Comparison of ENCODE assay signal across 8 mouse cellular contexts in genomic region chr1:128614653-128615458, GRCm38 (mm10). TPM values are rescaled to one million over a fixed set of nuclear protein-coding genes. Genes with fewer than 3 reads are reported as not detected.
A peak's percentile ranks its signal among the peaks of the same experiment; 100 is the strongest.
DNase-seq lines count a peak whose midpoint lies in the region; ATAC-seq and TF ChIP-seq lines count a peak whose summit lies in the region.

No protein-coding gene starts in this region.

- WGBS in heart, embryonic 16.5 days: 57% methylated on average over 7 of the region's 7 CpGs
- 43% methylated on average over 7 of the region's 7 CpGs for WGBS in limb, embryonic 14.5 days
- WGBS in small intestine, adult 2 months: 25% methylated on average over 7 of the region's 7 CpGs
- 81% methylated on average over 7 of the region's 7 CpGs for WGBS in hindbrain, embryonic 12.5 days

- H3K4me3 ChIP-seq in heart, embryonic 16.5 days (ENCODE audit: low read length): no peak overlapping the region
- no peak overlapping the region for H3K4me3 ChIP-seq in limb, embryonic 14.5 days (replicated peaks; ENCODE audit: low read length)
- no peak overlapping the region for H3K4me3 ChIP-seq in small intestine, adult 2 months (ENCODE audit: low read depth, low read length)
- H3K4me3 ChIP-seq in hindbrain, embryonic 12.5 days: no peak overlapping the region
- no peak overlapping the region for H3K4me3 ChIP-seq in layer of hippocampus, adult 2 months

- no peaks in the 10 kb centered on the region for H3K27me3 ChIP-seq in heart, embryonic 16.5 days (ENCODE audit: control insufficient read depth, insufficient read depth, low read length)
- H3K27me3 ChIP-seq in limb, embryonic 14.5 days (ENCODE audit: control insufficient read depth, insufficient read depth, low read length): no peaks in the 10 kb centered on the region
- no peaks in the 10 kb centered on the region for H3K27me3 ChIP-seq in small intestine, adult 2 months (ENCODE audit: control insufficient read depth, insufficient read depth, low read length)
- no peaks in the 10 kb centered on the region for H3K27me3 ChIP-seq in hindbrain, embryonic 12.5 days

- peaks cover 6% of the 10 kb centered on the region for H3K4me1 ChIP-seq in heart, embryonic 16.5 days (ENCODE audit: control insufficient read depth, insufficient read depth, low read length)
- peaks cover 11% of the 10 kb centered on the region for H3K4me1 ChIP-seq in limb, embryonic 14.5 days (ENCODE audit: control insufficient read depth, insufficient read depth, low read length)
- peaks cover 9% of the 10 kb centered on the region; the same call in 1 of the 2 replicates for H3K4me1 ChIP-seq in small intestine, adult 2 months (ENCODE audit: control insufficient read depth, insufficient read depth, insufficient read length, low read length)
- peaks cover 3% of the 10 kb centered on the region; the same call in 1 of the 2 replicates for H3K4me1 ChIP-seq in hindbrain, embryonic 12.5 days

- no peak for DNase-seq in heart, postnatal 10 days
- peak; percentile 52 for DNase-seq in adrenal gland, postnatal 10 days
- DNase-seq in limb, embryonic 14.5 days (ENCODE audit: low spot score): peak; percentile 65
- DNase-seq in layer of hippocampus, adult 2 months (ENCODE audit: low spot score in 2 of 2): no peak

- peak overlapping the region; percentile 37; the same call in 1 of the 2 replicates for H3K27ac ChIP-seq in heart, embryonic 16.5 days (ENCODE audit: low read length)
- H3K27ac ChIP-seq in limb, embryonic 14.5 days (replicated peaks; ENCODE audit: low read depth, low read length): no peak overlapping the region
- peak overlapping the region; percentile 65 for H3K27ac ChIP-seq in small intestine, adult 2 months (ENCODE audit: insufficient read depth, low read depth, low read length)
- no peak overlapping the region for H3K27ac ChIP-seq in hindbrain, embryonic 12.5 days
- H3K27ac ChIP-seq in layer of hippocampus, adult 2 months: no peak overlapping the region

- intact Hi-C loops in heart, postnatal 10 days (cut with DNase I): no loop called here

- no peak overlapping the region for H3K4me2 ChIP-seq in heart, embryonic 16.5 days (ENCODE audit: low read depth, low read length)
- H3K4me2 ChIP-seq in limb, embryonic 14.5 days (replicated peaks; ENCODE audit: low read depth, low read length, severe bottlenecking): no peak overlapping the region
- H3K4me2 ChIP-seq in hindbrain, embryonic 12.5 days (replicated peaks): no peak overlapping the region

- H3K9ac ChIP-seq in heart, embryonic 16.5 days (ENCODE audit: low read length): no peak overlapping the region
- H3K9ac ChIP-seq in limb, embryonic 14.5 days (ENCODE audit: low read depth, low read length, severe bottlenecking): no peak overlapping the region
- no peak overlapping the region for H3K9ac ChIP-seq in hindbrain, embryonic 12.5 days

- H3K9me3 ChIP-seq in heart, embryonic 16.5 days (replicated peaks; ENCODE audit: control insufficient read depth, low read length): no peaks in the 10 kb centered on the region
- H3K9me3 ChIP-seq in limb, embryonic 14.5 days (ENCODE audit: control insufficient read depth, low read length): no peaks in the 10 kb centered on the region
- no peaks in the 10 kb centered on the region for H3K9me3 ChIP-seq in hindbrain, embryonic 12.5 days (replicated peaks)

- ATAC-seq in heart, embryonic 16.5 days (replicated peaks; ENCODE audit: extremely low read depth, insufficient read depth, low FRiP score): no peak; the same call in 1 of the 2 replicates
- peak; percentile 45 for ATAC-seq in limb, embryonic 14.5 days (ENCODE audit: low FRiP score, low read depth)
- no peak for ATAC-seq in cerebellum, adult (ENCODE audit: insufficient number of reproducible peaks, low FRiP score, low TSS enrichment)
- no peak for ATAC-seq in hindbrain, embryonic 12.5 days (ENCODE audit: low FRiP score)

- no peak for TF ChIP-seq CTCF in small intestine, adult 2 months (IDR thresholded peaks at IDR 0.05; ENCODE audit: extremely low read depth, insufficient read length, insufficient replicate concordance, low read depth, low read length)
- TF ChIP-seq CTCF in layer of hippocampus, adult 2 months (conservative IDR thresholded peaks at IDR 0.05): no peak

- no peaks in the 10 kb centered on the region for H3K36me3 ChIP-seq in heart, embryonic 16.5 days (ENCODE audit: control insufficient read depth, insufficient read depth)
- H3K36me3 ChIP-seq in limb, embryonic 14.5 days (ENCODE audit: control insufficient read depth, insufficient read depth, low read length): no peaks in the 10 kb centered on the region
- no peaks in the 10 kb centered on the region for H3K36me3 ChIP-seq in small intestine, adult 2 months (ENCODE audit: control insufficient read depth, insufficient read depth, low read length)
- no peaks in the 10 kb centered on the region for H3K36me3 ChIP-seq in hindbrain, embryonic 12.5 days

- no peak for TF ChIP-seq POLR2A in limb, embryonic 14.5 days (IDR thresholded peaks at IDR 0.05; ENCODE audit: borderline replicate concordance, extremely low read depth, insufficient read depth, insufficient read length)
- TF ChIP-seq POLR2A in small intestine, adult 2 months (IDR thresholded peaks at IDR 0.05; ENCODE audit: low read depth, low read length): no peak

RNA-seq across cellular contexts. Expression of gene Cxcr4, which starts 22.8 kb away (rescaled TPM):
- 4.1 and 4.6 TPM in 2 replicates for polyA plus RNA-seq in heart, embryonic 16.5 days (2015; fragmentation: Nextera tagmentation; extraction: Ambion mirVana)
- 10 to 100 TPM; 13.2 to 20.6 TPM for total RNA-seq in heart, postnatal 10 days (2021)
- 10 to 100 TPM; 39.8 to 49.6 TPM for total RNA-seq in adrenal gland, postnatal 10 days (2021)
- polyA plus RNA-seq in limb, embryonic 14.5 days (2012; rRNA removed): 28.6 and 37.5 TPM in 2 replicates
- 2.9 and 3.6 TPM in 2 replicates for polyA plus RNA-seq in limb, embryonic 14.5 days (2014; fragmentation: Nextera tagmentation; extraction: Ambion mirVana)
- polyA plus RNA-seq in small intestine, adult 2 months (2012; rRNA removed): 11.0 and 15.9 TPM in 2 replicates
- polyA plus RNA-seq in hindbrain, embryonic 12.5 days (2016; fragmentation: Nextera tagmentation; extraction: Ambion mirVana): 17.8 and 18.2 TPM in 2 replicates
- total RNA-seq in layer of hippocampus, adult 2 months (2021): 1 to 10 TPM; 6.0 to 6.7 TPM

Comparison
In these comparisons a context has a peak if more than half of its experiments do, and no peak if none do; other contexts are left out.
1. H3K27ac ChIP-seq: peak in heart, embryonic 16.5 days (single experiment) and small intestine, adult 2 months (single experiment); none in limb, embryonic 14.5 days (single experiment), hindbrain, embryonic 12.5 days (single experiment) and layer of hippocampus, adult 2 months (single experiment).
2. DNase-seq: peak in adrenal gland, postnatal 10 days (single experiment) and limb, embryonic 14.5 days (single experiment); none in heart, postnatal 10 days (0 of 2) and layer of hippocampus, adult 2 months (0 of 2).